Mouse (Mus musculus) CH12.LX (cell line): Measurements from ENCODE around the gene Pkp1.

Experiments
- CTCF ChIP-seq, 2 experiments: IDR thresholded peaks in 1 of 2; conservative IDR thresholded peaks in 1 of 2; 2 replicates each; pipeline ENCODE4 v1.5.1; 2011 to 2012; ENCODE audit warnings: low read depth in 2 of 2, low read length in 2 of 2, improper control_type of control experiment in 1 of 2, inconsistent platforms in 1 of 2, mild to moderate bottlenecking in 1 of 2, moderate library complexity in 1 of 2
- MAX ChIP-seq: IDR thresholded peaks from 2 replicates; pipeline ENCODE4 v1.6.1; 2011; ENCODE audit warnings: low read length, improper control_type of control experiment
- POLR2A ChIP-seq: IDR thresholded peaks from 2 replicates; pipeline ENCODE4 v1.6.1; 2011; ENCODE audit warnings: low read depth, mild to moderate bottlenecking, improper control_type of control experiment, low read length
- RAD21 ChIP-seq: IDR thresholded peaks from 2 replicates; pipeline ENCODE4 v1.6.1; 2011; ENCODE audit warnings: low read depth, mild to moderate bottlenecking, low read length, improper control_type of control experiment, moderate library complexity
- SIN3A ChIP-seq: IDR thresholded peaks from 2 replicates; pipeline ENCODE4 v1.6.1; 2012; ENCODE audit warnings: low read length, improper control_type of control experiment, inconsistent platforms
- ZMIZ1 ChIP-seq: IDR thresholded peaks from 2 replicates; pipeline ENCODE4 v1.6.1; 2012; ENCODE audit warnings: low read depth, mild to moderate bottlenecking, inconsistent platforms, low read length, improper control_type of control experiment

DNA sequence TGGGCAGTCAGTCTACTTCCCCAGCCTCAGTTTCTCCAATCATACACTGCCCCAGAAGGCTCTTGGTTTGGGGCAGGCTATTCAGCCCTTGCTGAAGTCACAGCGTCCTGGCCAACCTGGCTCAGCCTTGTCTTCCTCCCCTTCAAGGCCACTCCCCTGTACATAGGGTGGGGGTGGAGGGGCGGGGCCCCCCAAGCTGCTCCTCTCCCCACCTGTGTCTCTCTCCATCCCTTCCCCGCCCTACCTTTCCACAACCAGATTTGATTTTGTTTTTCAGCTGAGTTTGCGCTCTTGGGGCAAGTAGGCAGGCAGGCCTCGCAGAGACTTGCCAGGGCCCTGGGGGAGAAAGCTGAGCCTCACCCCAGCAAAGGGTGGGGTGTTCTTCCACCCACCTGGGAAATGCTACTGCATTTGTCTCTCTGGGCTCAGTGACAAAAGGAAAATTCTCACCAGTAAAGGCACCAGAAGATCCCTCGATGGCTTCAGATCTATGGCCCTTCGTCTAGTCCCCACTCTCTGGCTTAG, 19.0 kb downstream of the Pkp1 start:
- TF ChIP-seq SIN3A (no peak), ZMIZ1 (no peak), POLR2A (no peak), RAD21 (no peak), CTCF (conservative IDR thresholded peaks at IDR 0.05 in 1 of 2, IDR thresholded peaks at IDR 0.05 in 1 of 2; ENCODE audit: low read depth in 2 of 2, low read length in 2 of 2) (no peak), MAX (no peak)
